Mouse (Mus musculus): ENCODE results near the gene Nrf1. TPM values are rescaled to one million over a fixed set of nuclear protein-coding genes. Genes with fewer than 3 reads are reported as not detected.

Nrf1 gene
- polyA plus RNA-seq, 1 experiment, result 20.4 TPM

DNA sequence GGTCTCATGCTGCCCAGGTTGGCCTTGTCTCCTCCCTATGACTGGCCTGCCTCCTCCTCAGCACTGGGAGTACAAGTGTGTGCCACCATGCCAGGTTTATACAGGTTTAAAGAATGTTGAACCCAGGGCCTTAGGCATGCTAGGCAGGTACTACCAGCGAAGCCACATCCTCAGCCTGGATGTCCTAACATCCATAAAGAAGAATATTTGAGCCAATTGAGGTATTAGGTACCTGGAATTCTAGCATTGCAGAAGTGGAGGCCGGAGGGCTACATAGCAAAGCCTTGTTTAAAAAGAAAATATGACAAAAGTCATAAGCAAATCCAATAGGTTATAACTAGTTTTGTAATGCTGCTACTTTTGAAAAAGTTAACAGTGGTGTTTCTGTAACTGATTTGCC, 19.0 kb downstream of the Nrf1 start:
- no peak overlapping the region for H3K4me3 ChIP-seq (ENCODE audit: insufficient read depth, low read length)
- TF ChIP-seq CTCF (IDR thresholded peaks at IDR 0.05; ENCODE audit: low read depth, low read length), result no peak
- no peak for TF ChIP-seq POLR2A (IDR thresholded peaks at IDR 0.05; ENCODE audit: borderline replicate concordance, low read depth, low read length)
- H3K4me1 ChIP-seq (ENCODE audit: control insufficient read depth, insufficient read depth, low read length), result 0 out of 2 replicates have a peak, but pooled peaks cover 3% of the 10 kb centered on the region

GRCm38 (mm10) chr6:30072476-30072875, 24.7 kb downstream of the Nrf1 start:
- no peak for TF ChIP-seq CTCF (IDR thresholded peaks at IDR 0.05; ENCODE audit: low read depth, low read length)
- TF ChIP-seq POLR2A (IDR thresholded peaks at IDR 0.05; ENCODE audit: borderline replicate concordance, low read depth, low read length), result no peak
- H3K27ac ChIP-seq (ENCODE audit: insufficient read depth, low read depth, low read length), result no peak overlapping the region
- no peak overlapping the region for H3K4me3 ChIP-seq (ENCODE audit: insufficient read depth, low read length)

More for the DNA sequence above, 19.0 kb downstream of the Nrf1 start:
- no peak overlapping the region for H3K27ac ChIP-seq (ENCODE audit: insufficient read depth, low read depth, low read length)

DNA sequence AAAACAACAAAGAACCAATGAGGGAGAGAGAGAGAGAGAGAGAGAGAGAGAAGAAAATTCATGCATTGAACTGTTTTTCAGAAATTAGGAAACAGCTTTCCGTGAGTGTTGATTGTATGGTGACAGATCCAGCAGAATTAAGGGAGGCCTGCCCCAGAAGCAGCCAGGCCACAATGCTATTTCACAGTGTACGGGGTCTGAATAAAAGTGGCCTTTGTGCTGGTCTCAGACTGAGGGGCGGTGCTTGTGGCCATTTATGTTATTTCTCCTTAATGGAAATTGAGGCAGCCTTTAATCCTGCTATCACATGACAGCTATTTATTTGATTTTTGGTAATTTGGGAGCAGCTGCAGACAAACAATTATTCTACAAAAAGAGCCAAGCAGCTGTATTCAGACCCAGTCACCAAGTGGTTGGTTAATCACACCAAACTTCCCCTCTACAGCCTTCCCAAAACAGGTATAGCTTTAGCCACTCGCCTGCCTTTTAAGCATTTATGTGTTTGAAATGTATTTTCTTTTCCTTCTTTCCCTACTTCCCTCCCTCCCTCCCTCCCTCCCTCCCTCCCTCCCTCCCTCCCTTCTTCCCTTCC, 31.2 kb downstream of the Nrf1 start:
- TF ChIP-seq POLR2A (IDR thresholded peaks at IDR 0.05; ENCODE audit: borderline replicate concordance, low read depth, low read length) (no peak), CTCF (IDR thresholded peaks at IDR 0.05; ENCODE audit: low read depth, low read length) (no peak)
- H3K27ac ChIP-seq (ENCODE audit: insufficient read depth, low read depth, low read length), result no peak overlapping the region
- peaks cover 25% of the 10 kb centered on the region for H3K4me1 ChIP-seq (ENCODE audit: control insufficient read depth, insufficient read depth, low read length)
- no peak overlapping the region for H3K4me3 ChIP-seq (ENCODE audit: insufficient read depth, low read length)

More at GRCm38 (mm10) chr6:30072476-30072875, 24.7 kb downstream of the Nrf1 start:
- peaks cover 11% of the 10 kb centered on the region for H3K4me1 ChIP-seq (ENCODE audit: control insufficient read depth, insufficient read depth, low read length)

DNA sequence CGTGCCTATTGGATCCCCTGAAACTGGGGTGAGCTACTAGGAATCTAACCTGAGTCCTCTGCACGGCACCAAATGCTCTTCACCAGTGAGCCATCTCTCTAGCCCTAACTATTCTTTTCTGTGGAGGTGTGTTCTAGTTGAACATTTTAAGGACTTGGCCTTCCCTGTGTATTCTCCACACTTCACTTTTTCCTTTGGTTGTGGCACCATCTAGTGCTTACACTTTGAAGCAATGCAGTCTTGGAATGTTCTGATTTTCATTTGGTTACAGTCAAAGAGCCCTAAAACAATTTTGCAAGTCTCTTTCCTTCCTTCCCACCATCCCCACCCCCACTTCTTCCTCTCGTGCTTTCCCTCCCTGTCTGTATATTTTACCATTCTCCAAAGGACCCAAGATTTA, 33.6 kb downstream of the Nrf1 start:
- TF ChIP-seq CTCF (IDR thresholded peaks at IDR 0.05; ENCODE audit: low read depth, low read length), result no peak
- no peak for TF ChIP-seq POLR2A (IDR thresholded peaks at IDR 0.05; ENCODE audit: borderline replicate concordance, low read depth, low read length)
- H3K27ac ChIP-seq (ENCODE audit: insufficient read depth, low read depth, low read length), result no peak overlapping the region
- H3K4me1 ChIP-seq (ENCODE audit: control insufficient read depth, insufficient read depth, low read length), result peaks cover 16% of the 10 kb centered on the region
- H3K4me3 ChIP-seq (ENCODE audit: insufficient read depth, low read length), result no peak overlapping the region

DNA sequence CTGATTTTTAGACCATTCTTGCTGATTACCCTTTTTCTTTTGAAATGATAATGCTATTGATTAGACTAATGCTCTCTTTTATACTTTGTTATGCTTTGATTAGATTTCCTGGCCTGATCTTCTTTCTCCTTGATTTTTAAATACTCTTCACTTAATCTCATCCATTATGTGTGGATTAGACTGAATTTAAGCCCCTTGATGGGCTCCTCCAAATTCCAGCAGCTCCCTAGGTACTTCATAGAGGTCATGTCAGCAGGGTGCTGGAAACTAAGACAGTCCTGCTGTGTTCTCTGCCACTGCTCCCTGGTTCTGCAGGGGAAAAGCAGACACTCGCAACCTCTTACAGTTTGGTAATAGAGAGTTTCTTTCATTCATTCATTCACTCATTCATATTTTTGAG, 35.5 kb downstream of the Nrf1 start:
- H3K4me3 ChIP-seq (ENCODE audit: insufficient read depth, low read length), result no peak overlapping the region
- peaks cover 12% of the 10 kb centered on the region for H3K4me1 ChIP-seq (ENCODE audit: control insufficient read depth, insufficient read depth, low read length)
- no peak for TF ChIP-seq POLR2A (IDR thresholded peaks at IDR 0.05; ENCODE audit: borderline replicate concordance, low read depth, low read length)
- TF ChIP-seq CTCF (IDR thresholded peaks at IDR 0.05; ENCODE audit: low read depth, low read length), result no peak
- H3K27ac ChIP-seq (ENCODE audit: insufficient read depth, low read depth, low read length), result no peak overlapping the region

DNA sequence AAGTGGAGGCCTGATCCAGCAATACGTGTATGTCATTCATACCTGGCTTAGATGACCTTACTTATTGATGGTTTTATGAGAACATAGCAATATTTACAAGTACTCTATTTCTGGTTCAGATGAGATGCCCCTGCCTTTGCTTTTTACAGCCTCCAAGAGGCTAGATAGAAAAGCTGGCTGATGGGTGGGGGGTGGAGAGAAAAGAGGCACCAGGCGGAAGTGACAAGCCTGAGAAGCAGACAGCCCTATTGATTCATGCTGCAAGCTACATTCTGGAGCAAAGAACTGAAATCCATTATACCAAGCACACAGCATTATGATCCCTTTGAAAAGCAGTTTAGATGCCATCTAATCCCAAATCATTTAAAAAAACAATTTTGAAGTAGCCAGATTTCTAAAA, 37.6 kb downstream of the Nrf1 start:
- peaks cover 2% of the 10 kb centered on the region; the same call in 1 of the 2 replicates for H3K4me1 ChIP-seq (ENCODE audit: control insufficient read depth, insufficient read depth, low read length)
- no peak overlapping the region for H3K4me3 ChIP-seq (ENCODE audit: insufficient read depth, low read length)
- H3K27ac ChIP-seq (ENCODE audit: insufficient read depth, low read depth, low read length), result no peak overlapping the region
- TF ChIP-seq CTCF (IDR thresholded peaks at IDR 0.05; ENCODE audit: low read depth, low read length) (no peak), POLR2A (IDR thresholded peaks at IDR 0.05; ENCODE audit: borderline replicate concordance, low read depth, low read length) (no peak)

DNA sequence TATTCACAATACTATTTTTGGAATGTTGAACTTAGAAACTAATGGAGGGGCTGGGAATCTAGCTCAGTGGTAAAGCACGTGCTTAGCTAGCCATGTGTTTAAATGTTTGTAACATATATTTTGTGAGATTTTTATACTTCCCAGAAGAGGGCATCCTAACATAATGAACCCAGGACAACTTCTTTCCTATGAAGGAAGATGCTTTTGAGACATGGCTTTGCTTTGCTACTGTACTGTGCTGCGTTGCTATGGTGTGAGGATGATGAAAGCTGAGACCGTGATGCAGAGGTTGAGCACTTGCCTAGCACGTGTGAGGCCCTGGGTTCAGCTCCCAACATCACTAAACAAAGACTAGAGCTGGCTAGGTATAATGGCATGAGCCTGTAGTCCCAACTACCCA, 43.4 kb downstream of the Nrf1 start:
- no peaks in the 10 kb centered on the region for H3K4me1 ChIP-seq (ENCODE audit: control insufficient read depth, insufficient read depth, low read length)
- H3K4me3 ChIP-seq (ENCODE audit: insufficient read depth, low read length), result no peak overlapping the region
- H3K27ac ChIP-seq (ENCODE audit: insufficient read depth, low read depth, low read length), result no peak overlapping the region
- TF ChIP-seq CTCF (IDR thresholded peaks at IDR 0.05; ENCODE audit: low read depth, low read length), result no peak
- TF ChIP-seq POLR2A (IDR thresholded peaks at IDR 0.05; ENCODE audit: borderline replicate concordance, low read depth, low read length), result no peak

- H3K27ac ChIP-seq (ENCODE audit: insufficient read depth, low read depth, low read length), result no peak overlapping the region
- H3K4me3 ChIP-seq (ENCODE audit: insufficient read depth, low read length), result no peak overlapping the region
- TF ChIP-seq CTCF (IDR thresholded peaks at IDR 0.05; ENCODE audit: low read depth, low read length) (no peak), POLR2A (IDR thresholded peaks at IDR 0.05; ENCODE audit: borderline replicate concordance, low read depth, low read length) (no peak)
- no peaks in the 10 kb centered on the region for H3K4me1 ChIP-seq (ENCODE audit: control insufficient read depth, insufficient read depth, low read length)
These were observed 45.0 kb downstream of the Nrf1 start for GRCm38 (mm10) chr6:30092816-30093215.

DNA sequence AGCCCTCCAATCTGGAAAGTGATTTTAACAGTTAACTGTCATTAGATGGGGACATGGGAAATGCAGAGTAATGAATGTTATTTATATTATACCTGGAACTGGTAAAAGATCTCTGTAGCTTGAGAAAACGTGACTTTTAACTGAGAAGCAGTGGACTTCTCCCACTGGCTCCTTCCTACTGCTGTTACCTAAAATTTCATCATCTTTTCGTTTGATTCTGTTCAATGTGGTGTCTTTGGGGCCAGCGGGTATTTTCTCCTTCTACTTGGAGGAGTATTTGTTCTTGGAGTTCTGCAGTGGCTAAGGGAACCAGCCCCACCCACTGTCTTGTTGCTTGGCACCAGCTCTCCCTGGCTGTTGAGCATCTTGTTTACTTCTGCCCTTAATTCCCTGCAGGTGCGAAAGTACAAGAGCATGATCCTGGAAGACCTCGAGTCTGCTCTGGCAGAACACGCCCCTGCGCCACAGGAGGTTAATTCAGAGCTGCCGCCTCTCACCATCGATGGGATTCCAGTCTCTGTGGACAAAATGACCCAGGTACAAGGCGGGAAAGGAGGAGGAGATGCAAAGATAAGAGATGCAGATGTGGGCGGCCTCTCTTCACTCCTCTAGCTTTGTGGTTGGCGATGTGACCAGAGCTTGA, 54.1 kb downstream of the Nrf1 start:
- Histone ChIP-seq H3K4me1 (ENCODE audit: control insufficient read depth, insufficient read depth, low read length) (no peaks in the 10 kb centered on the region), H3K4me3 (ENCODE audit: insufficient read depth, low read length) (no peak overlapping the region), H3K27ac (ENCODE audit: insufficient read depth, low read depth, low read length) (no peak overlapping the region)
- TF ChIP-seq CTCF (IDR thresholded peaks at IDR 0.05; ENCODE audit: low read depth, low read length) (no peak), POLR2A (IDR thresholded peaks at IDR 0.05; ENCODE audit: borderline replicate concordance, low read depth, low read length) (no peak)

DNA sequence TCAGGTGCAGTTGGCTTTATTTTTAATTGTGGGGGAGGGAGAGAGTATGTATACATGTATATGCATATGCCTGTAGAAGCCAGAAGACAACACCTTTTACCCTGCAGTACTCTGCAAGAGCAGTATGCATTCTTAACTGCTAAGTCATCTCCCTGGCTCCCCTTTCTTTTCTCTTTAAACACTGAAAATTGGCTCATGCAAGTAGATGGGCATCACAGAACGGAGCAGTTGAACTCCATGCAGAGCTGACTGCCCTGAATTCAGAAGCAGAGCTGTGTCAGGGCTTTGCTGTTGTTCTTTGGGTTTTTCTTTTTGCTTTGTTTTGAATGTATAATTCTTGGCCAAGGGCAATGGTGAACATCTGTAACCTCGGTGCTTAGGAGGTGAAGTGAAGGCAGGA, 58.3 kb downstream of the Nrf1 start:
- Histone ChIP-seq H3K4me3 (ENCODE audit: insufficient read depth, low read length) (no peak overlapping the region), H3K27ac (ENCODE audit: insufficient read depth, low read depth, low read length) (no peak overlapping the region), H3K4me1 (ENCODE audit: control insufficient read depth, insufficient read depth, low read length) (peaks cover 14% of the 10 kb centered on the region)
- no peak for TF ChIP-seq CTCF (IDR thresholded peaks at IDR 0.05; ENCODE audit: low read depth, low read length)
- TF ChIP-seq POLR2A (IDR thresholded peaks at IDR 0.05; ENCODE audit: borderline replicate concordance, low read depth, low read length), result no peak

Measured in bone marrow macrophage, adult 2 months (primary cell).